Mouse (Mus musculus): ENCODE data around the gene Gpr1. TPM values are rescaled to one million over a fixed set of nuclear protein-coding genes. Genes with fewer than 3 reads are reported as not detected.

Gpr1 gene
- polyA plus RNA-seq, 1 experiment: 0.88 TPM

DNA sequence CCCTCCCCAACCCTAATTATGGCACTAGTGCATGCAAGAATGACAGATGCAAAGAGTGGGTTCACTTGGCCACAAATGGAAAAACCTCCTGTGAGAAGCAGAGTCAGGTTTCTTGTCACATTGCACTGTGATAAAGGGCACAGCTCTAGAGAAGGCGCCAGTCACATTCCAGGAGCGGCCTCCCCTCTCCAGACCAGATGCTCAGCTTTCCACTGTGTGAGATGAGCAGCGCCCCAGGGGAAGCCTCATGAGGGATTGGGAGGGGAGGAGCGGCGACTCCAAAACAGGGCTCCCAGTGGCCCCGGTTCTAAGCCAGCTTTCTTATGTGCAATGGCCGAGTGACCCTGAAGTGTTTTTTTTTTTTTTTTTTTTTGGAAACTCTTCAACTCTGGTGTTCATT is 11.5 kb upstream of the Gpr1 start:
- TF ChIP-seq CTCF (IDR thresholded peaks at IDR 0.05; ENCODE audit: borderline replicate concordance, insufficient read depth, low read length): no peak
- no peak for TF ChIP-seq POLR2A (IDR thresholded peaks at IDR 0.05; ENCODE audit: low read depth, low read length)
- Histone ChIP-seq H3K27ac (ENCODE audit: insufficient read depth, low read length) (no peak overlapping the region), H3K4me3 (ENCODE audit: insufficient read depth, low read length) (no peak overlapping the region), H3K4me1 (ENCODE audit: control insufficient read depth, insufficient read depth, low read length) (no peaks in the 10 kb centered on the region)

DNA sequence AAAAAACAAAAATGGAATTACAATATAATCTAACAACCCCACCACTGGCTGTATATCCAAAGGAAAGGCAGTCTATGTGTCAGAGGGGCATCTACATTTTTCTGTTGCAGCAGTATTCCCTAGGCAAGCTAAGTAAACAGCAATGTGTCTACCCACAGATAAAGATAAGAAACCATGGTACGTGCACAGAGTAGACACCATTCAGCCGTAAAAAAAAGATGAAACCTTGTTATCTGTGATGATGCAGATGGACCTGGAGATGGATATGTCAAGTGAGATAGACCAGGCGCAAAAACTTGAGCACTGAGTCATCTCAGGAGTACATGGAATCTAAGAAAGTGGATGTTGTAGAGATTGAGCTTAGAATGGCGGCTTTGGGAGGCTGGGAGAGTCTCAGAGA is 10.7 kb upstream of the Gpr1 start:
- no peak overlapping the region for H3K4me3 ChIP-seq (ENCODE audit: insufficient read depth, low read length)

DNA sequence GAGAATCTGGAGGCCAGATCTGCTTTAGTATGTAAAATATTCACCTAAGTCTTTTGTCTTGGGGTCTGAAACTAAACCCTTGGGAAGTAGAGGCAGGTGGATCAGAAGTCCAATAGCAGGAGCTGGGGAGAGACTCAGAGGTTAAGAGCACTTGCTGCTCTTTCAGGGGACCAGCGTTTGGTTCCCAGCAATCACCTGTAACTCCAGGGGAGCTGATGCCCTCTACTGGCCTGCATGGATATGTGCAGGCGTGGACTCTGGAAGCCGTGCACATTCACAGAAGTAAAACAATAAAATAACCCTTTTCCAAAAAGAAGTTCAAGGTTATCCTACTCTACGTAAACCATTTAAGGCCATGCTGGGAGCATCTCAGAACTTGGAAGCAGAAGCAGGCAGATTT is 4.9 kb upstream of the Gpr1 start:
- no peak overlapping the region for H3K27ac ChIP-seq (ENCODE audit: insufficient read depth, low read length)
- H3K4me3 ChIP-seq (ENCODE audit: insufficient read depth, low read length): no peak overlapping the region
- TF ChIP-seq POLR2A (IDR thresholded peaks at IDR 0.05; ENCODE audit: low read depth, low read length) (no peak), CTCF (IDR thresholded peaks at IDR 0.05; ENCODE audit: borderline replicate concordance, insufficient read depth, low read length) (no peak)
- H3K4me1 ChIP-seq (ENCODE audit: control insufficient read depth, insufficient read depth, low read length): no peaks in the 10 kb centered on the region

More for the DNA sequence above, 10.7 kb upstream of the Gpr1 start:
- no peak overlapping the region for H3K27ac ChIP-seq (ENCODE audit: insufficient read depth, low read length)
- H3K4me1 ChIP-seq (ENCODE audit: control insufficient read depth, insufficient read depth, low read length): no peaks in the 10 kb centered on the region
- TF ChIP-seq CTCF (IDR thresholded peaks at IDR 0.05; ENCODE audit: borderline replicate concordance, insufficient read depth, low read length) (no peak), POLR2A (IDR thresholded peaks at IDR 0.05; ENCODE audit: low read depth, low read length) (no peak)

DNA sequence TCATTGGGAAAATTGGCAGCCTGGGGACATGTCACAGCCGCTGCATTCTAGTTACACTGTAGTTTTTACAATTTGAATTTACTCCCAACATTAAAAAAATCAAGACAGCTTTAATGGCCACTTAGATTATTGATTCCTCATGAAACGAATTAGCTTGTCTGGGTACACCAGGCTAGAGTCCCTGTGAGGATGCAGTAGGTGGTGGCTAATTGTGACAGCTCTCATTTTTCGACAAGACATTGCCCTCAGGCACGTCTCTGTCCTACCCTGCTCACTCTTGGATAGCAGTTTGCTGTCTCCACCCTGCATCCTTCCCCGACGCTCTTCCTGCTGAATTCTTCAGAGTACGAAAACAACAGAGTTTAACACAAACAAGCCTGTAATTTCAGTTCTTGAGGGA is 288 bp upstream of the Gpr1 start:
- Histone ChIP-seq H3K27ac (ENCODE audit: insufficient read depth, low read length) (no peak overlapping the region), H3K4me1 (ENCODE audit: control insufficient read depth, insufficient read depth, low read length) (no peaks in the 10 kb centered on the region), H3K4me3 (ENCODE audit: insufficient read depth, low read length) (no peak overlapping the region)
- no peak for TF ChIP-seq POLR2A (IDR thresholded peaks at IDR 0.05; ENCODE audit: low read depth, low read length)

DNA sequence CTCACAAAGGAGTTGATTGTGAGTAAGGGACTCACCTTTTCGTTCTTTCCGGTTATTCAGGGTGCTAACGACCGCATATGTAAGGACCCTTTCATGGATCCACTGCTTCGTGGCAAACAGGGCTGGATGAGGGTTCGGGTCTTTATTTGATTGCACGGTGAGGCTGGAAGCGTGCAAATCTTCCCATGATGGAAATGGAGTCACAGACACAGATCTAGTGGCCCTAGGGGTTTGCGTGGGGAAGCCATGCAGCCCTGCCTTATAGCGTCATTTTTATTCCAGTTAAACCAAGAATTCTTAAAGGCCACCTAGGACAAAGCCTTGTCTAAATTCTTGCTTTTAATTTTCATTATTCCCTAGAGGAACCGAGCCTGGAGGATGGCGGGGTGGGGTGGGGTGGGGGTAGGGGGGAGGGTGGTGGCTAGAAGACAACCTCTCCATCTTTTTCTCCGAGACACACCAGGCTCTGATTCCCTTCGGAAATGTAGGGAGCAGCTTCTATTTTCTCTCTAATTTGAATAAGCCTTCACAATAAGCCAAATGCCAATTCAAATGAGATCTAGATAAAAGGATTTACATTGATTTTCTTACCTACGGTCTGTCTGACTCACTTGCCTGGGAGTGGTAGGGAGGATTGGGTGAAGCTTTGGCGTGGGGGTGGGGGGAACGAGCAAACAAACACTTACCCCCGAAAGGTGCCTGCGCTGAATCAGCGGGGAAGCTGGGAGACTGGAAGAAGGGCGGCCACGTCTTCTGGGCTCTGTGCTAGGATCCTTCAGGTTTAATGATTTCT is 669 bp downstream of the Gpr1 start:
- H3K4me3 ChIP-seq (ENCODE audit: insufficient read depth, low read length): no peak overlapping the region; the same call in 1 of the 2 replicates

DNA sequence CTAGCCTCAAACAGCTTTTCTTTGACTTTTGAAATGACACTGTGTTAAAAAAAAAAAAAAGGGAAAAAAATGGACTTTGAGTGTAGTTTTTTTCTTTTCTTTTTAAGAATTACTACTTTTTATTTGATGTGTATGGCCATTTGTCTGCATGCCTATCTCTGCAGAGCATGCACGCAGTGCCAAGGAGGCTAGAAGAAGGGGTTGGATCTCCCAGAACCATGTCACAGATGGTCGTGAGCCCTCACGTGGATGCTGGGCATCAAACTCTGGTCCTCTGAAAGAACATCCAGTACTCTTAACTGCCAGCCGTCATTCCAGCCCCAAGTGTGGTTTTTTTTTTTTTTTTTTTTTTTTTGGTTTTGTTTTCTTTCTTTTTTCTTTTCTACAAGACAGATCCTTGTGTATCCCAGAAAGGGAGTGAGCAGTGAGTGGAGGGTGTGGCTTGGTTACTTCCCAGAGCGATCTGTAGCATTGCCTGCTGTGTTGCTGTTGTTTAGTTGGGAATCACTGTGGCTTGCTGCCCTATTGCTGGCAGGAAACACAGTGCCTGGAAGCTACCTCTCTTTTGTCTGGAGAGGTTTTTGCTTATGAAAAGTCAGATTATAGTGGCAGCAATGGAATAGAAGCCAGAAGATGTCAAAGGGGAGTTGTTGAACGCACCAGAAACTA is 4.3 kb downstream of the Gpr1 start:
- Histone ChIP-seq H3K27ac (ENCODE audit: insufficient read depth, low read length) (no peak overlapping the region), H3K4me3 (ENCODE audit: insufficient read depth, low read length) (no peak overlapping the region), H3K4me1 (ENCODE audit: control insufficient read depth, insufficient read depth, low read length) (no peaks in the 10 kb centered on the region)
- TF ChIP-seq POLR2A (IDR thresholded peaks at IDR 0.05; ENCODE audit: low read depth, low read length) (no peak), CTCF (IDR thresholded peaks at IDR 0.05; ENCODE audit: borderline replicate concordance, insufficient read depth, low read length) (no peak)

More for the DNA sequence above, 669 bp downstream of the Gpr1 start:
- TF ChIP-seq POLR2A (IDR thresholded peaks at IDR 0.05; ENCODE audit: low read depth, low read length) (no peak), CTCF (IDR thresholded peaks at IDR 0.05; ENCODE audit: borderline replicate concordance, insufficient read depth, low read length) (no peak)
- Histone ChIP-seq H3K4me1 (ENCODE audit: control insufficient read depth, insufficient read depth, low read length) (no peaks in the 10 kb centered on the region), H3K27ac (ENCODE audit: insufficient read depth, low read length) (no peak overlapping the region; the same call in 1 of the 2 replicates)

DNA sequence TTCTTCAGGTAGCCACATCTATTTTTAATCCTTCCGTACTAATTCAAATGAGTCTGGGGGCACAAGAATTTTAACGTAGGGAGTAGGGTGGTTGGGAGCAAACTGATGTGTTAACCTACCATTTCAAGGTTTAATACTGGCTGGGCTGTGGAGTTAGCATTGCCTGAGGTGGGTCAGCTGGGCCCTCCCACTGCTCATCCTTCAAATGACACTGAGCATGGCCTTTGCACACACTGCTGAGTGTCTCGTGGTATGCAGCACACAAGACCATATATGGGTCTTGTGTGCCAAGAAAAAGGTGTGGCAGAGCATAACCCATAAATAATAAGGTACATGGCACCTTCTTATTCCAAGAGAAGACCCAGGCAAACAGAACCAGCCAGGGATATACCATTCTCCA is 6.7 kb downstream of the Gpr1 start:
- Histone ChIP-seq H3K27ac (ENCODE audit: insufficient read depth, low read length) (no peak overlapping the region), H3K4me1 (ENCODE audit: control insufficient read depth, insufficient read depth, low read length) (no peaks in the 10 kb centered on the region), H3K4me3 (ENCODE audit: insufficient read depth, low read length) (no peak overlapping the region)
- no peak for TF ChIP-seq POLR2A (IDR thresholded peaks at IDR 0.05; ENCODE audit: low read depth, low read length)
- no peak for TF ChIP-seq CTCF (IDR thresholded peaks at IDR 0.05; ENCODE audit: borderline replicate concordance, insufficient read depth, low read length)

DNA sequence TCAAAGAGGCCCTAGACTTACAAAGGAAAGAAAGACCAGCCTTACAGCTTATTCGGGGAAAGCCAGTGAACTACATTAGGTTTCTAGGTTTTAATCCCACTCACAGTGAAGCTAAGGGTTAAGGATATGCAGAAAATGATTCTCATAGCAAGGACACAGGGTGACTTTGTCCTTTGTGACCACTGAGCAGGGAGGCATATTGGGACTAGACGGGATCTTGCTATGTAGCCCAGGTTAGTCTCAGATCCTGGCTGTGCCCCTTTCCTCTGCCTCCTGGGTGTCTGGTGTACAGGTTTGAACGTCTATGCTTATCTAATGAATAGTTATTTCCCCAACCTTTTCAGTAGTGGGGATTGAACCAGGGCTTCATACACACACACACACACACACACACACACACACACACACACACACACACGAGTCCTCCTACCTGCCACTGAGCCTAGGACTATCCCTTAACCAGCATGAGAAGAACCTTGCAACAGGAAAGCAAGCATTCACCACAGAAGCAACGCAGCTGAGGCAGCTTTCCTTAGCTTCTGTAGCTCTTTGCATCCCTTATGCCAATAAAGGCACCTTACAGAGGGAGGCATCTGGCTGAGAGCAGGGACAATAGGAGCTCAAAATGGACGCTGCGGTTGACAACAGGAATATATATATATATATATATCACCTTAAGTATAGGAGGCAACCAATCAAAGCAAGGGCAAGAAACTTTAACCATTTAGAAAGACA is 9.5 kb downstream of the Gpr1 start:
- Histone ChIP-seq H3K4me3 (ENCODE audit: insufficient read depth, low read length) (no peak overlapping the region), H3K4me1 (ENCODE audit: control insufficient read depth, insufficient read depth, low read length) (no peaks in the 10 kb centered on the region), H3K27ac (ENCODE audit: insufficient read depth, low read length) (no peak overlapping the region)
- no peak for TF ChIP-seq CTCF (IDR thresholded peaks at IDR 0.05; ENCODE audit: borderline replicate concordance, insufficient read depth, low read length)
- no peak for TF ChIP-seq POLR2A (IDR thresholded peaks at IDR 0.05; ENCODE audit: low read depth, low read length)

DNA sequence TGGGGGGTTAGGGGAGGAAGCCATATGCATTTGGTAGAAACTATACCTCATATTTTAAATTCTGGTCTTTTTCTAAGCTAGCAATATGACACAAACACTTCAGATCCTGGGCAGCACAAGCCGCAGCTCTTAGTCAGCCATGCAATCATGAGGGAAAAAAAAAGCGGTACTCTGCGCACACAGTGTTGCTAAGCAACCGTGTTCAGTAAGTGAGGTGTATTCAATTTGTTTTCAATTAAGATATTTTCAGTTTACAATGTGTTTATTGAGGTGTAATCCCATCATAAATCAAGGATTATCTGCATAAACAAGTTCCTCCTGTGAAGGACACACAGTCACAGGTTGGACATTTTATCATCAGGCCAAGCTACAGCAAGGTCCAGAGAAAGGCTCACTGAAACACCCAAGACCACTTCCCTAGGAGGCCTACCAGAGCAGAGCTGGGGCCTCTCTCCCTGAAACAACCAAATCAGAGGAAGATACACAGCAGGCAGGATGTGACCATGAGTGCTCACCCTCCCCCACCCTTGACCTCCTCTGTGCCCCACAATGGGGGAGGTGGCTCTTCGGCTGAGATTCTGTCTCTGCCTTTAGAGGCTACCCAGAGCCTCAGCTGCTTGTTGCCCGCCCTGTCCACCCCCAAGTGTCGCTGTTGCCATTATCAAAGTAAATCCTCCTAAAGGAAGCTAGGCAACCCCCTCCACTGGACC is 10.2 kb downstream of the Gpr1 start:
- TF ChIP-seq POLR2A (IDR thresholded peaks at IDR 0.05; ENCODE audit: low read depth, low read length): no peak
- TF ChIP-seq CTCF (IDR thresholded peaks at IDR 0.05; ENCODE audit: borderline replicate concordance, insufficient read depth, low read length): no peak
- H3K27ac ChIP-seq (ENCODE audit: insufficient read depth, low read length): no peak overlapping the region
- no peaks in the 10 kb centered on the region for H3K4me1 ChIP-seq (ENCODE audit: control insufficient read depth, insufficient read depth, low read length)
- no peak overlapping the region for H3K4me3 ChIP-seq (ENCODE audit: insufficient read depth, low read length)

All from embryonic fibroblast, embryonic 13.5 days (primary cell).